Mouse (Mus musculus): ENCODE results near the gene Orm3. TPM values are rescaled to one million over a fixed set of nuclear protein-coding genes. Genes with fewer than 3 reads are reported as not detected.
A peak's percentile ranks its signal among the peaks of the same experiment; 100 is the strongest.

The Orm3 gene
- total RNA-seq, 4 experiments from 2014 or later: not detected

- DNase-seq (ENCODE audit: low spot score in 2 of 2): no peak
These were observed 46.1 kb downstream of the Orm3 start for GRCm38 (mm10) chr4:63402056-63402455.

DNA sequence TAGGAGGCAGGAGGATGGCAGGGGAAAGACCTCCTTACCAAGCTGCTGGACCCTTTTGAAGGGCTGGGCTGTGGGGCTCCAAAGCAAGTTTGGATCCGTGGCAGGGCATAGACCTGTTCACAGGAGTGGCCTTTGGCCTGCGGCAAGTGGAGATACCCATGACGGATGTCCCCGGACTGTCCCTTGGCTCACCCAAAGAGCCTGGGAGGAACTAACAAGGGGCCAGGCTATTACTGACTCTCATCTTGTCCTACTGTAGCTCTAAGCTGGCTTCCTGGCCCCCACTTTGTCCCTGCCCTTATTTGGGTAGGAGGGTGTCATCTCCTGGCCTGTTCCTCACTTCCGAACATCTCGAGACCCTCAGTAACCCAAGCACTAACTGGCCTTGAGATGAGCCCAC, 46.6 kb downstream of the Orm3 start:
- DNase-seq (ENCODE audit: low spot score in 2 of 2): no peak

DNA sequence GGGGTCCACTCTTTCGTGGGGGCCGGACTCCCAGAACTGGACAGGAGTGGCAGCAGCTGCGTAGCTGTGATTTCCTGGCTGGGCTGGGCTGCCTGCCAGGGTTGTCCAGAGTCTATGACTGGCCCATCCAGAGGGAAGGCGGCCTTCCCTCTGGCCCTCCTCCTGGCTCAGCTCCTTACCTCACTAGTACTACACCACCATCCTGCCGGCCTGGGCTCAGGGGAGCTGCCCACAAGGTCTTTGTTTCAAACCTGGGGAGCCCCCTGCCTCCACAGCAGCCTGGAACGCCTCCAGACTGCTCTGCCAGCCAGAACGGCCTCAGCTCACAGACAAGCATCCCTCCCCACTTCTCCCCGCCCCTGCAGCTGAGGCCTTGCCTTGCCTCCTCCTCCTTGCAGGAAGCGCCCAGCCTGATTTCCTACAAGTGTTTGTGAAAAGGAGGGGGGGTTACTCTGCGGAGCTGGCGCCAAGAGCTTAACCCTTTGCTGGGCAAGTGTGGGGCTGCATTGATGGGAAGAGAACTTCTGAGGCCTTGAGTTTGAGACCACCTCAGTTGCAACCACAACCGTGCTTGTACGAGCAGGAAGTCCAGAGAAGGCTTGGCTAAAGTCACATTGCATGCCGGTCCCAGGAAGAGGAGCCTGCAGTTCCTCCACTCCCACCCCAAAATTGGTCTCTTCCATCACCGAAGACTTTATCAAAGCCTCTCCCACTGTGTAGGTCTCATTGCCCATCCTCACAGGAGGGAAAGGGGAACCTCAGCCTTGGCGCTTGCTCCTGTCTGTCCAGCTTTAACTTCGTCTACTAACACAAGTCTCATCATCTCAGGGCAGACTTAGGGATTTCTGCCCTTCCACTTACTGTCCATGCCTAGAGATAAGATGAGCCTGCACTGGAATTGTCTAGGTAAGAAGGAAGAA, 47.3 kb downstream of the Orm3 start, which contains the start of gene Akna:
Gene Akna, minus strand, starts transcription at position 315 of the 920 bp plus-strand sequence.
- peak; percentile 28 to 67 for DNase-seq (ENCODE audit: low spot score in 2 of 2)

- no peak for DNase-seq (ENCODE audit: low spot score in 2 of 2)
These were observed 48.2 kb downstream of the Orm3 start for GRCm38 (mm10) chr4:63404205-63404604.

- no peak for DNase-seq (ENCODE audit: low spot score in 2 of 2)
These were observed 49.1 kb downstream of the Orm3 start for GRCm38 (mm10) chr4:63405051-63405450.

DNA sequence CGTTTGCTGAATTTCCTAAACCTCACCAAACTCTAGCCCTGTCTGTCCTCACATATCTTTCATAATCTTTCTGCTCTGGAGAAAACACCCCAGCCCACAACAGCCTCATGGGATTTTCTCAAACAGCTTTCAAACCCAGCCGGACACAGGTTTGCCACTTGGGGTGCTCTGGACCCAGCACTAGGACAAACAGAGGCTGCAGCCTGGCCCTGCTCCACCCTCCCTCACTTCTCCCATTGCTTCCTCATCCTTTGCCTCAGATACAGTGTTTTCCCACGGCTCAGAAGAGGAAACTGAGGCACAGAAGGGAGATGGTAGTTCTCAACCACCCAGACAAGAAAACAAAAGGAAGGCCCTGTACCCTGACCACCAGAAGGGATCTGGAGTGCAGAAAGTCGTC, 49.7 kb downstream of the Orm3 start:
- no peak for DNase-seq (ENCODE audit: low spot score in 2 of 2)

- no peak for DNase-seq (ENCODE audit: low spot score in 2 of 2)
These were observed 52.3 kb downstream of the Orm3 start for GRCm38 (mm10) chr4:63408247-63408646.

DNA sequence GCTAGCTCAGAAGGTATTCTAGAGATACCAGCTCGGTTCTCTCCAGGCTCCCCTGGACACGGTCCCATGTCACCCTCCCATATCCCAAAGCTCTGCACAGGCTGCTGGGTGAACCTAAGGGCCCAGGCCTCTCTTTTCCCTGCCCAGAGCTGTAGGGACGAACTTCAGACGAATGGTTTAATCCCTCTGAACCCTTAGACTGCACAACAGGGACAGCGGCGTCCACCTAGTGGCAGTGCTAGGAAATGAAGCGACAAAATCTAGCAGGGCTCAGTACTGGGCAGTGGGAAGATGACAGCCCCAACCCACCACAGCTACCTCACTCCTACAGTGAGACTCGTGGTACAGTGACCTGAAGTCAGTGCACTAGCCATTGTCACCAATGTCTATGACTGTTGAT, 52.7 kb downstream of the Orm3 start:
- DNase-seq (ENCODE audit: low spot score in 2 of 2): peak in 1 of 2 experiments; percentile 36

Other genes starting within 250 kb of the Orm3 start
- gene Ambp, start 201.4 kb upstream of the Orm3 start, total RNA-seq (2022): not detected
- gene Kif12, start 184.0 kb upstream of the Orm3 start, total RNA-seq (2022): under 1 TPM in 1 of 4 experiments, not detected in 3; 0.11 TPM
- 1 to 10 TPM; 3.7 to 7.4 (median 5.4) TPM for gene Col27a1, start 142.2 kb upstream of the Orm3 start, total RNA-seq (2022)
- gene Orm1, start 11.6 kb upstream of the Orm3 start, total RNA-seq (2022): not detected
- gene Orm2, start 6.3 kb downstream of the Orm3 start, total RNA-seq (2022): not detected
- gene Akna, start 47.2 kb downstream of the Orm3 start, total RNA-seq (2022): 1 to 10 TPM; 3.6 to 5.3 (median 4.5) TPM
- gene Whrn, start 139.8 kb downstream of the Orm3 start, total RNA-seq (2022): 10 to 100 TPM; 35.8 to 45.1 (median 41.0) TPM
- gene Atp6v1g1, start 188.6 kb downstream of the Orm3 start, total RNA-seq (2022): 100 to 1,000 TPM; 131 to 157 (median 144) TPM
- gene Tmem268, start 202.6 kb downstream of the Orm3 start, total RNA-seq (2022): 10 to 100 TPM; 11.2 to 16.2 (median 14.6) TPM
- not detected for gene Gm11213, start 249.1 kb downstream of the Orm3 start, total RNA-seq (2022)